Mouse (Mus musculus) layer of hippocampus, postnatal 14 days (tissue): ENCODE data around the gene Inppl1. TPM values are rescaled to one million over a fixed set of nuclear protein-coding genes. Genes with fewer than 3 reads are reported as not detected.

ENCODE experiments used
- microRNA-seq, 2 experiments: library from miRNA; unstranded; fragments of <30 nt; microRNA quantifications; one replicate each; pipeline ENCODE4 v1.2.0; 2021
- total RNA-seq, 2 experiments: library from RNA; stranded (reverse); gene quantifications; 2 replicates each; pipeline ENCODE4 v1.2.3; 2021

The Inppl1 gene
- total RNA-seq, 2 experiments from 2014 or later: 32.9 to 36.0 TPM

Small RNA genes within 50 kb of the gene (microRNA-seq; reads per million reads assigned to microRNA genes)
- 0 reads per million in 2 experiments for gene Gm22655

Other genes with a start within 250 kb of the Inppl1 start
- gene Clpb, start 174.6 kb downstream of the Inppl1 start, total RNA-seq: 10 to 100 TPM; 43.7 to 46.5 TPM
- not detected for gene Phox2a, start 19.9 kb downstream of the Inppl1 start, total RNA-seq
- gene Folr2, start 19.0 kb upstream of the Inppl1 start, total RNA-seq: 1 to 10 TPM in 1 of 2 experiments, under 1 TPM in 1; 0.90 to 1.1 TPM
- 10 to 100 TPM; 31.7 to 35.3 TPM for gene Anapc15, start 25.5 kb upstream of the Inppl1 start, total RNA-seq
- gene Folr1, start 32.6 kb upstream of the Inppl1 start, total RNA-seq: 10 to 100 TPM in 1 of 2 experiments, 1 to 10 TPM in 1; 4.4 to 35.6 TPM
- gene Lamtor1, start 67.7 kb upstream of the Inppl1 start, total RNA-seq: 100 to 1,000 TPM in 1 of 2 experiments, 10 to 100 TPM in 1; 98.7 to 102 TPM
- gene Tomt, start 68.1 kb upstream of the Inppl1 start, total RNA-seq: under 1 TPM; 0.18 to 0.21 TPM
- 1 to 10 TPM; 4.8 to 7.4 TPM for gene Lrrc51, start 95.7 kb upstream of the Inppl1 start, total RNA-seq
- 10 to 100 TPM; 73.4 to 75.3 TPM for gene Numa1, start 95.9 kb upstream of the Inppl1 start, total RNA-seq
- 1 to 10 TPM; 8.4 to 8.7 TPM for gene Il18bp, start 180.5 kb upstream of the Inppl1 start, total RNA-seq
- 10 to 100 TPM; 35.0 to 40.9 TPM for gene Rnf121, start 227.2 kb upstream of the Inppl1 start, total RNA-seq
- gene Xndc1, start 227.3 kb upstream of the Inppl1 start, total RNA-seq: 10 to 100 TPM; 19.6 to 22.3 TPM
- gene Xntrpc, start 227.5 kb upstream of the Inppl1 start, total RNA-seq: 1 to 10 TPM; 1.9 to 2.3 TPM
- gene Trpc2, start 244.9 kb upstream of the Inppl1 start, total RNA-seq: under 1 TPM in 1 of 2 experiments, not detected in 1; 0.60 TPM